Mouse (Mus musculus) forebrain, embryonic 15.5 days (tissue): Measurements from ENCODE around the gene Bcl2. TPM values are rescaled to one million over a fixed set of nuclear protein-coding genes. Genes with fewer than 3 reads are reported as not detected.

ENCODE experiments used
- ATAC-seq: fragments of 200-750 bp; cut with Nextera tagmentation; replicated peaks from 2 replicates; pipeline ENCODE4 v1.8.0; 2017; ENCODE audit warnings: mild to moderate bottlenecking, moderate TSS enrichment, moderate library complexity
- H3K27ac ChIP-seq: fragments of 300-500 bp; sonication (generic); replicated peaks from 2 replicates; pipeline ENCODE4 v1.5.1; 2015; ENCODE audit warnings: mild to moderate bottlenecking, inconsistent platforms
- H3K27me3 ChIP-seq: fragments of 300-500 bp; sonication (generic); 2 replicates; pipeline ENCODE4 v1.6.1; 2015; ENCODE audit warnings: inconsistent platforms
- H3K36me3 ChIP-seq: fragments of 300-500 bp; sonication (generic); 2 replicates; pipeline ENCODE4 v1.6.1; 2015; ENCODE audit warnings: mild to moderate bottlenecking, inconsistent platforms
- H3K4me1 ChIP-seq: fragments of 300-500 bp; sonication (generic); 2 replicates; pipeline ENCODE4 v1.6.1; 2015; ENCODE audit warnings: inconsistent platforms
- H3K4me2 ChIP-seq: fragments of 300-500 bp; sonication (generic); replicated peaks from 2 replicates; pipeline ENCODE4 v1.6.1; 2015; ENCODE audit warnings: mild to moderate bottlenecking, inconsistent platforms
- H3K4me3 ChIP-seq: fragments of 300-500 bp; sonication (generic); 2 replicates; pipeline ENCODE4 v1.5.1; 2015; ENCODE audit warnings: mild to moderate bottlenecking, inconsistent platforms
- H3K9ac ChIP-seq: fragments of 300-500 bp; sonication (generic); replicated peaks from 2 replicates; pipeline ENCODE4 v1.6.1; 2015; ENCODE audit warnings: mild to moderate bottlenecking, inconsistent platforms
- H3K9me3 ChIP-seq: fragments of 300-500 bp; sonication (generic); 2 replicates; pipeline ENCODE4 v1.6.1; 2016; ENCODE audit warnings: inconsistent platforms
- WGBS: fragments of 180-500 bp; shearing (Covaris S2); methylation state at CpG from one replicate; pipeline ENCODE4 v1.1.7; 2015; ENCODE audit warnings: mixed read lengths; 5-methylcytosine and 5-hydroxymethylcytosine counted together
- polyA plus RNA-seq: library from polyadenylated mRNA; unstranded; fragments of >200 nt; fragmentation: Nextera tagmentation; extraction: Ambion mirVana; gene quantifications from 2 replicates; pipeline ENCODE4 v1.2.1, GENCODE M21; 2015

Gene Bcl2
- 13.2 and 15.3 TPM in 2 replicates for polyA plus RNA-seq

DNA sequence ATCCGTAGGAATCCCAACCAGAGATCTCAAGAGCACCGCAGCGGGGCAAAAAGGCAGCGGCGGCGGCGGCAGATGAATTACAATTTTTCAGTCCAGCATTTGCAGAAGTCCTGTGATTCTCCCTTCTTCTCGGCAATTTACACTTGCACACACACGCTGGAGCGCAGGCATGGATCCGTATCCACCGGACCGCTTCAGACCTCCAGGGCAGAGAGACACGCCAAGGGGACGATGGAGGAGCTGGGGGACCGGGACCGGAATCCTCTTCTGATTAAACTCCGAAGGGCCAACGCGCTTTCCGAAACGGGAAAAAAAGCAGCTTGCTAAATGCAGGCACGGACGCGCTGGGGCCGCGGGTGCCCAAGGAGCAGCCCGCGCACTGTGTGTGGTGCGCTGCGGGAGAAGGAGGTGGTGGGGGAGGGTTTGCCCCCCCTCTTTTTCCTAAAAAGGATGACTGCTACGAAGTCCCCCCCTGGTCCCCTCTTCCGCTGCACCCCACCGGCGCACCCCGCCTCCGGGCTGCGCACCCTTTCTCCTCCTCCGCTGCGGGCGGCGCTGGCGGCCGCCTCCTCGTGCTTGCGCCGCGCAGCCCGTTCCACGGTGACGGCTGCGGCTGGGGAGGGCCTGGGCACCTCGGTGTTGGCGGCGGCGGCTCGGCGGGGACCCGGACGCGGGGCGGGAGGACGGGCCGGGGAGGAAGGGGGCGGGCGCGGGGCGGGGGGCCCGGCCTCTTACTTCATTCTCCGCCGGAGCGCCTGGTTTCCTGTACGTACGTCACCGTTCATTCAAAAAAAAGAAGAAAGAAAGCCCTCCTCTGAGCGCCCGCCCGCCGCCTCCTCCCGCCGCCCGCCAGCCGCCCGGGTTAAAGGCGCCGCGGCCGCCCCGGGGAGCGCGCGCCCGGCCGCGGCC lies at the start of gene Bcl2:
Gene Bcl2 (minus strand): TSS at position 654 of the 909 bp plus-strand sequence.
- Histone ChIP-seq H3K9ac (peak within 1 kb of the TSS; percentile 94), H3K4me2 (peak within 1 kb of the TSS; percentile 90), H3K27ac (peak within 1 kb of the TSS; percentile 92), H3K36me3 (no peaks in the 10 kb centered on the region), H3K27me3 (no peaks in the 10 kb centered on the region), H3K9me3 (no peaks in the 10 kb centered on the region), H3K4me3 (peak within 1 kb of the TSS; percentile 84), H3K4me1 (peaks cover 29% of the 10 kb centered on the region)
- under 1% methylated on average over 85 of the region's 95 CpGs for WGBS
- ATAC-seq: peak; percentile 88

GRCm38 (mm10) chr1:106760750-106761149 lies 46.7 kb upstream of the Bcl2 start:
- Histone ChIP-seq H3K27me3 (no peaks in the 10 kb centered on the region), H3K4me3 (peak overlapping the region; percentile 75; the same call in 1 of the 2 replicates), H3K4me1 (peaks cover 13% of the 10 kb centered on the region), H3K36me3 (peaks cover 11% of the 10 kb centered on the region; the same call in 1 of the 2 replicates), H3K4me2 (no peak overlapping the region), H3K9me3 (no peaks in the 10 kb centered on the region), H3K9ac (no peak overlapping the region), H3K27ac (peak overlapping the region; percentile 87; the same call in 1 of the 2 replicates)
- no peak for ATAC-seq
- WGBS: 91% methylated on average over 3 of the region's 3 CpGs

GRCm38 (mm10) chr1:106759572-106760435 lies 45.7 kb upstream of the Bcl2 start, which contains the start of gene Kdsr:
Gene Kdsr, minus strand, starts transcription at chr1:106759727.
- peak within 1 kb of the TSS; percentile 75 for H3K4me3 ChIP-seq
- ATAC-seq: peak; percentile 99
- no peaks in the 10 kb centered on the region for H3K9me3 ChIP-seq
- H3K9ac ChIP-seq: peak within 1 kb of the TSS; percentile 68
- peak within 1 kb of the TSS; percentile 93 for H3K4me2 ChIP-seq
- 2% methylated on average over 51 of the region's 51 CpGs for WGBS
- H3K27me3 ChIP-seq: no peaks in the 10 kb centered on the region
- peaks cover 13% of the 10 kb centered on the region for H3K4me1 ChIP-seq
- H3K27ac ChIP-seq: peak within 1 kb of the TSS; percentile 87
- 0 out of 2 replicates have a peak, but pooled peaks cover 7% of the 10 kb centered on the region for H3K36me3 ChIP-seq

DNA sequence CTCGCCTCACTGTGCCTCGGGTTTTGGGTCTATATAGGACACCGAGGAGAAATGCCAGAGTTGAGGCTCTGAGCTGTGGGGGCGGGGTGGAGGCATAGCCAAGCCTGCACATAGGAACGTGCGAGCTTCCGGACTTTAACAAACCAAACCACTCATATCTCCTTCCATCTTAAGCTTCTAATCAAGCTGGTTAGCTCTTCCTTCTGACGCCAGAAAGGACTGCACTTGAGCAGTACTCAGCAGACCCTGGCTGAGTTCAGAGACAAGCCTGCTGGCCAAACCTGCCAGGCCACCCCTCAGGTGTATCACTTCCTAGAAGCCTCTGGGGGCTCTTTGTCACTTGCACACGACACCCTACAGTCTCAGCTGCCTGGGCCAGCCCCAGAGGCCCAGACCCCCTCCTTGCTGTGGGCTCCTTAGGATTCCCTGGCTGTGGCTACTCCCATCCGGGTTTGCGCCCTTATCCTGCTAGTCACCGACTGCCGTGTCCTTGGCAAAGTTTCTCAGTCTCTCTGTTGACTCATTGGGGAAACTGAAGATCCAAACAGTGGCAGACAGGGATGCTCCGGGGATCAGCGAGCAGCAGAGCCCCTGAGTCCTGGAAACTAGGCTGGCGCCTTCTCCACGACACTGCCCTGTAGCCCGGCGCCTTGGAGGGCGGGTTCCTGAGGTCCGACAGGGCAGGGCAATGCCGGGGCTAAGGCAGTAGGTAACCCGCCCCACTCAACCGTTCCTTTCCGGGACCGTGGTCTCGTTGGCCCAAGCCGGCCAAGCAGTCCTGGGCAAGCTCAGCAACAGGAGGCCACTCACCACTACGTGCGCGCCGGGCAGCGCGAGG lies 44.9 kb upstream of the Bcl2 start:
- Histone ChIP-seq H3K4me3 (peak overlapping the region; percentile 75), H3K4me1 (peaks cover 13% of the 10 kb centered on the region), H3K27me3 (no peaks in the 10 kb centered on the region), H3K9ac (peak overlapping the region; percentile 68), H3K27ac (peak overlapping the region; percentile 87), H3K36me3 (0 out of 2 replicates have a peak, but pooled peaks cover 4% of the 10 kb centered on the region), H3K4me2 (peak overlapping the region; percentile 93), H3K9me3 (no peaks in the 10 kb centered on the region)
- 4% methylated on average over 34 of the region's 34 CpGs for WGBS
- ATAC-seq: peak; percentile 33

DNA sequence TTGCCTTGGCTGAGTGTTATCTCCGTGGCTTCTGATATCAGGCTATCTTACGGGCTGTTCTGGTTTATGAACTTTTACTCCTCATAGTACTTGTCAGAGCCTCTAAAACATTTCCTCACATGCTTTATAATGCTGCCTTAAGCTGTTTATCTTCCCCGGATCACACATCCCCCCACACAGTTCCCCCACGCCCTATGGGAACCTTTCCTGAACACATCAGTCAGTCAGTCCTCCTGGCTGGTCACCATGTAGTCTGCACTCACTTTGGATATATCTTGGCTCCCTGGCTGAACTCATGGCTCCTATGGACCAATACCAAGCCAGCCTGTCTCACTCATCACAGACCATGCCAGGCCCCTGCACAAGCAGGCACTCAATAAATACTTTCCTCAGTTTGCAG lies 42.6 kb upstream of the Bcl2 start:
- ATAC-seq: no peak
- H3K27ac ChIP-seq: no peak overlapping the region
- 88% methylated on average over 4 of the region's 4 CpGs for WGBS
- H3K9me3 ChIP-seq: no peaks in the 10 kb centered on the region
- H3K9ac ChIP-seq: no peak overlapping the region
- 0 out of 2 replicates have a peak, but pooled peaks cover 4% of the 10 kb centered on the region for H3K36me3 ChIP-seq
- H3K4me2 ChIP-seq: no peak overlapping the region
- H3K4me1 ChIP-seq: peaks cover 13% of the 10 kb centered on the region
- no peaks in the 10 kb centered on the region for H3K27me3 ChIP-seq
- no peak overlapping the region for H3K4me3 ChIP-seq

GRCm38 (mm10) chr1:106752013-106752412 lies 37.9 kb upstream of the Bcl2 start:
- H3K9me3 ChIP-seq: no peaks in the 10 kb centered on the region
- no peak overlapping the region for H3K4me3 ChIP-seq
- WGBS: 89% methylated on average over 5 of the region's 5 CpGs
- ATAC-seq: no peak
- no peaks in the 10 kb centered on the region for H3K27me3 ChIP-seq
- no peak overlapping the region for H3K9ac ChIP-seq
- no peaks in the 10 kb centered on the region for H3K4me1 ChIP-seq
- no peak overlapping the region for H3K4me2 ChIP-seq
- no peak overlapping the region for H3K27ac ChIP-seq
- peaks cover 7% of the 10 kb centered on the region for H3K36me3 ChIP-seq

DNA sequence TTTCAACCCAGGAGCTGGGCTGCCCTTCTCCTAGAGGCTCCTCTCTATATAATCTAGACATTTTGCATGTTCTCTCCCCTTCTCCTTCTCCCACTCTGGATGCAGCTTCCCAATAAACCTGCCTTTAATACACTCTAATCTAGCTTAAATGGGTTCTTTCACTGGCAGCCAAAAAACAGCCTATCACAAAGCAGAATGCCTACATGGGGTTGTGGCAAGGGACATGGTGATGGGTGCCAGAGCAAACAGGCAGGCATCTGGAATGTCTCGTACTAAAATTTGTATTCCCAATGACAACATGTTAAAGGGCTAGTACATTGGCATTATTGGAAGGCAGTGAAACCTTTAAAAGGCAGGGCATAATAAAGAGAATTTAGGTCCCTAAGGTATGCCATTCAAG lies 36.6 kb upstream of the Bcl2 start:
- peaks cover 19% of the 10 kb centered on the region for H3K36me3 ChIP-seq
- no peaks in the 10 kb centered on the region for H3K9me3 ChIP-seq
- no peak overlapping the region for H3K27ac ChIP-seq
- no peak for ATAC-seq
- no peak overlapping the region for H3K9ac ChIP-seq
- no peaks in the 10 kb centered on the region for H3K27me3 ChIP-seq
- H3K4me2 ChIP-seq: no peak overlapping the region
- no peaks in the 10 kb centered on the region for H3K4me1 ChIP-seq
- H3K4me3 ChIP-seq: no peak overlapping the region
- 79% methylated on average over 1 of the region's 1 CpGs for WGBS

GRCm38 (mm10) chr1:106748555-106749315 lies 34.7 kb upstream of the Bcl2 start:
- no peaks in the 10 kb centered on the region for H3K9me3 ChIP-seq
- H3K9ac ChIP-seq: no peak overlapping the region
- H3K36me3 ChIP-seq: peaks cover 14% of the 10 kb centered on the region
- WGBS: 87% methylated on average over 6 of the region's 6 CpGs
- H3K27ac ChIP-seq: no peak overlapping the region
- no peak overlapping the region for H3K4me3 ChIP-seq
- no peak overlapping the region for H3K4me2 ChIP-seq
- no peaks in the 10 kb centered on the region for H3K4me1 ChIP-seq
- ATAC-seq: no peak
- H3K27me3 ChIP-seq: no peaks in the 10 kb centered on the region

DNA sequence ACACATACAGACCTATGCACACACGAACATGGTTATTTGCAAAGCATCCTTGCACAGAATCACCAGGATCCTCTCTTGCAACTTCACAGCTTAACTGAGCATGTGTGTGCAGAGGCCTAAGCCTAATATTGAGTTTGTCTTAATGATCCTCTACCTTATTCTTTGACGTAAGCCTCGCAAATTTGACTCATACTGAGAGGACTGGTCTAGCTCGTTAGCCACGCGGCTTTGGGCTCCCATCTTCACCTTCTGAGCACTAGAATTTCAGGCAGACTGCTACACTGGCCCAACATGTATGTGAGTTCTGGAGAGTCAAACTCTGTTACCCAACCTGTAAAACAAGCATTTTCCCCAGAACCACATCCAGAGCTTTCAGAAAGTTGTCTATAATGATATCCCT lies 28.9 kb upstream of the Bcl2 start:
- ATAC-seq: no peak

GRCm38 (mm10) chr1:106740735-106741134 lies 26.7 kb upstream of the Bcl2 start:
- Histone ChIP-seq H3K9ac (no peak overlapping the region), H3K4me3 (no peak overlapping the region), H3K4me2 (no peak overlapping the region), H3K36me3 (no peaks in the 10 kb centered on the region; the same call in 1 of the 2 replicates), H3K9me3 (no peaks in the 10 kb centered on the region), H3K27me3 (no peaks in the 10 kb centered on the region), H3K27ac (no peak overlapping the region), H3K4me1 (no peaks in the 10 kb centered on the region)
- 93% methylated on average over 4 of the region's 4 CpGs for WGBS
- ATAC-seq: no peak

More for the DNA sequence above, 28.9 kb upstream of the Bcl2 start:
- Histone ChIP-seq H3K4me2 (no peak overlapping the region), H3K9me3 (no peaks in the 10 kb centered on the region), H3K27ac (no peak overlapping the region), H3K4me1 (no peaks in the 10 kb centered on the region), H3K36me3 (peaks cover 14% of the 10 kb centered on the region), H3K9ac (no peak overlapping the region), H3K27me3 (no peaks in the 10 kb centered on the region), H3K4me3 (no peak overlapping the region)
- 67% methylated on average over 6 of the region's 6 CpGs for WGBS

DNA sequence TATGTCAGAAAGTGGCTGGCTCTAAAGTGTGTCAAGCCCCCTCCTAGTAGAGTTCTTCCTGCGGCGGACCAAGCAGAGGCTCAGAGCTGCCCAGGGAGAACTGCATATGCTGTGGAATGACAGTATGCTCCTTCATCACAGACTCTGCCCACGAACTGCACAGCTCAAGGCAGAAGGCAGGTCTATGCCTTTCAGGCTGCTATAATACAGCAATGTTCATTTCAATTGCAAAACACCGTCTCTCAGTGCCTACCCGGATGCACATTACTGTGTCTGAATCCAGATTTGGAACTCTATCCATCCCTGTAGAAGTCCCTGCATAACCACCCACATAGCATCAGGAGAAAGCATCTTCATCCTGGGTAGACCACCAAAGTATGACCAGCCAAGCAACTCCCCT lies 25.7 kb upstream of the Bcl2 start:
- no peaks in the 10 kb centered on the region for H3K36me3 ChIP-seq
- WGBS: 91% methylated on average over 5 of the region's 5 CpGs
- no peak overlapping the region for H3K4me2 ChIP-seq
- ATAC-seq: no peak
- H3K27ac ChIP-seq: no peak overlapping the region
- no peak overlapping the region for H3K9ac ChIP-seq
- no peak overlapping the region for H3K4me3 ChIP-seq
- no peaks in the 10 kb centered on the region for H3K4me1 ChIP-seq
- no peaks in the 10 kb centered on the region for H3K9me3 ChIP-seq
- no peaks in the 10 kb centered on the region for H3K27me3 ChIP-seq
